Mouse (Mus musculus) Patski (cell line): ENCODE results near the gene Zfand3. TPM values are rescaled to one million over a fixed set of nuclear protein-coding genes. Genes with fewer than 3 reads are reported as not detected.

Experiments
- ATAC-seq: fragments of 100-300 bp; one replicate; pipeline ENCODE4 v1.8.0; 2021
- CTCF ChIA-PET: fragments of 350-600 bp; sonication (Branson Sonifier 250); formaldehyde crosslinking; loops from one replicate; lab custom pipeline; 2022; ENCODE audit warnings: inconsistent platforms; lab: Charles Lee
- POLR2A ChIA-PET: fragments of 350-600 bp; sonication (Branson Sonifier 250); formaldehyde crosslinking; loops from one replicate; lab custom pipeline; 2022; ENCODE audit warnings: antibody characterized with exemption, inconsistent platforms; lab: Charles Lee
- DNase-seq: peaks from one replicate; pipeline ENCODE4 v3.0.0-alpha.2; 2011; ENCODE audit warnings: low read depth, low spot score
- H3K27me3 ChIP-seq: fragments of 371-371 bp; one replicate; pipeline ENCODE4 v1.5.1; 2021
- CTCF ChIP-seq: fragments of 100-300 bp; IDR thresholded peaks from one replicate; pipeline ENCODE4 v1.5.1; 2021
- in situ Hi-C: fragments of 300-500 bp; cut with MboI; formaldehyde crosslinking; loops from 3 replicates; pipeline ENCODE4 v1.11.1; 2018; ENCODE audit warnings: low pct_unique_long_range_greater_than_20kb, mixed read lengths
- polyA plus RNA-seq: library from polyadenylated mRNA; unstranded; gene quantifications from one replicate; pipeline ENCODE4 v1.2.3, GENCODE M21; 2021

The Zfand3 gene
- polyA plus RNA-seq, 1 experiment from 2014 or later = 133 TPM

- ChIA-PET POLR2A (no interaction called here), CTCF (interaction anchor here (0.5 to 1.0 kb wide), 3 partner anchors 21 to 155 kb away, joined by 3 to 4 read pairs (median 3); no protein-coding TSS in a partner anchor)
- ATAC-seq (peak; percentile 44), DNase-seq (no peak)
- TF ChIP-seq CTCF = no peak
- in situ Hi-C loops = no loop called here
- H3K27me3 ChIP-seq = no peaks in the 10 kb centered on the region
Measured at GRCm38 (mm10) chr17:30134955-30135735, 130.6 kb downstream of the Zfand3 start.

- DNase-seq (no peak), ATAC-seq (no peak)
- CTCF ChIA-PET = interaction anchor here (0.9 to 1.0 kb wide), 2 partner anchors 22 to 28 kb away, joined by 3 read pairs; no protein-coding TSS in a partner anchor
- POLR2A ChIA-PET = no interaction called here
- H3K27me3 ChIP-seq = no peaks in the 10 kb centered on the region
- in situ Hi-C loops = no loop called here
- no peak for TF ChIP-seq CTCF
Measured at GRCm38 (mm10) chr17:30135890-30136289, 131.4 kb downstream of the Zfand3 start.

GRCm38 (mm10) chr17:30136684-30137083 lies 132.2 kb downstream of the Zfand3 start:
- POLR2A ChIA-PET = no interaction called here
- H3K27me3 ChIP-seq = no peaks in the 10 kb centered on the region
- TF ChIP-seq CTCF = no peak
- DNase-seq (peak; percentile 48), ATAC-seq (peak; percentile 93)
- in situ Hi-C loops = no loop called here
- CTCF ChIA-PET = no interaction called here

- no peak for TF ChIP-seq CTCF
- ChIA-PET POLR2A (no interaction called here), CTCF (no interaction called here)
- no peak for DNase-seq
- in situ Hi-C loops = no loop called here
- peak; percentile 29 for ATAC-seq
- H3K27me3 ChIP-seq = no peaks in the 10 kb centered on the region
Measured at GRCm38 (mm10) chr17:30137115-30137514, 132.6 kb downstream of the Zfand3 start.

GRCm38 (mm10) chr17:30144114-30144513 lies 139.6 kb downstream of the Zfand3 start:
- DNase-seq = no peak
- in situ Hi-C loops = no loop called here
- no peak for TF ChIP-seq CTCF
- no peaks in the 10 kb centered on the region for H3K27me3 ChIP-seq
- ChIA-PET POLR2A (no interaction called here), CTCF (no interaction called here)
- ATAC-seq = no peak

- DNase-seq (no peak), ATAC-seq (no peak)
Measured at GRCm38 (mm10) chr17:30145596-30146149, 141.1 kb downstream of the Zfand3 start.

GRCm38 (mm10) chr17:30146555-30146954 lies 142.0 kb downstream of the Zfand3 start:
- ChIA-PET CTCF (no interaction called here), POLR2A (interaction anchor here (0.5 to 0.6 kb wide), 3 partner anchors 15 to 86 kb away, joined by 3 to 4 read pairs (median 3); no protein-coding TSS in a partner anchor)
- no peaks in the 10 kb centered on the region for H3K27me3 ChIP-seq
- no peak for DNase-seq
- ATAC-seq = no peak
- no peak for TF ChIP-seq CTCF
- in situ Hi-C loops = no loop called here

More at GRCm38 (mm10) chr17:30145596-30146149, 141.1 kb downstream of the Zfand3 start:
- no peak for TF ChIP-seq CTCF
- no peaks in the 10 kb centered on the region for H3K27me3 ChIP-seq
- in situ Hi-C loops = no loop called here
- CTCF ChIA-PET = no interaction called here
- POLR2A ChIA-PET = no interaction called here

GRCm38 (mm10) chr17:30147897-30148296 lies 143.4 kb downstream of the Zfand3 start:
- no peak for DNase-seq
- ChIA-PET CTCF (no interaction called here), POLR2A (no interaction called here)
- no peak for TF ChIP-seq CTCF
- in situ Hi-C loops = no loop called here
- no peak for ATAC-seq
- H3K27me3 ChIP-seq = no peaks in the 10 kb centered on the region

GRCm38 (mm10) chr17:30148320-30148719 lies 143.8 kb downstream of the Zfand3 start:
- no peak for TF ChIP-seq CTCF
- H3K27me3 ChIP-seq = no peaks in the 10 kb centered on the region
- in situ Hi-C loops = no loop called here
- ATAC-seq (no peak), DNase-seq (no peak)
- POLR2A ChIA-PET = interaction anchor here (0.7 kb wide), 1 partner anchor 1514 kb away, joined by 3 read pairs; no protein-coding TSS in a partner anchor
- CTCF ChIA-PET = no interaction called here

- no peak for DNase-seq
- ChIA-PET CTCF (no interaction called here), POLR2A (no interaction called here)
- ATAC-seq = no peak
- TF ChIP-seq CTCF = no peak
- no peaks in the 10 kb centered on the region for H3K27me3 ChIP-seq
- in situ Hi-C loops = no loop called here
Measured at GRCm38 (mm10) chr17:30149911-30150310, 145.4 kb downstream of the Zfand3 start.

- POLR2A ChIA-PET = no interaction called here
- H3K27me3 ChIP-seq = no peaks in the 10 kb centered on the region
- DNase-seq = no peak
- ATAC-seq = no peak
- CTCF ChIA-PET = interaction anchor here (0.7 to 1.5 kb wide), 5 partner anchors 9 to 178 kb away, joined by 3 to 4 read pairs (median 3); no protein-coding TSS in a partner anchor
- no peak for TF ChIP-seq CTCF
- in situ Hi-C loops = no loop called here
Measured at GRCm38 (mm10) chr17:30154144-30154543, 149.6 kb downstream of the Zfand3 start.
